In the genomic region with DNA sequence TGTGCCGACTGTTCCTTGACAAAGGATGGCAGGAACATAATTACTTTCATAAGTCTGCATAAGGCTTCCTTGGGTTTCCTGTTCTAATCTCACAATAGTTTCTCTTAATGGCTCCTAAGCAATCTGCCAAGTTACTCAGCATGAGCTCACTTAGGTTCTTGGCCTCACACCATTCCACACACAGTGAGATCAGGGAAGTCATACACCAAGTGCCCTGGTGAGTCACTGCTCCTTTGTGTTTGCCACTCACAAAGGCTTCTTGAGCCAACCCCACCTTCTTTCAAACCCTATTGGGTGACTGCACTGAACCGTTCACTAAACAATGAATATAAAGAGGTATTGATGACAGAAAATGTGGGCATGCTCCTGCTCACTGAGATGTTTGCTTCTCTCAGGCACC, we compare ENCODE assay signal across 15 mouse cellular contexts.
DNase-seq lines count a peak whose midpoint lies in the region; ATAC-seq and TF ChIP-seq lines count a peak whose summit lies in the region.
"Had no signal": no experiment of that assay in that cellular context is flagged by ENCODE, and none has a peak within 500 bp of the region (broad histone marks: within the 10 kb centered on the region; RNA-seq: fewer than 3 reads in every experiment).

No protein-coding gene starts in this region.

- no peak for DNase-seq in forebrain, embryonic 11.5 days (ENCODE audit: low spot score)
- no peak for DNase-seq in forebrain, embryonic 10.5 days (ENCODE audit: extremely low spot score, low spot score)
- DNase-seq in lung, adult 2 months: peak; percentile 8
- DNase-seq in lung, postnatal 10 days: no peak
- peak; percentile 85 for DNase-seq in fibroblast of lung, adult 2 months (ENCODE audit: low read depth)
- no peak for DNase-seq in MN1 (ENCODE audit: low spot score)
- no peak for DNase-seq in midbrain, embryonic 14.5 days
- DNase-seq: cerebellum, adult 8-10 months; thymus, postnatal 25 days had no signal

- H3K36me3 ChIP-seq in forebrain, embryonic 11.5 days (ENCODE audit: control insufficient read depth, insufficient read depth, low read length): no peaks in the 10 kb centered on the region
- no peaks in the 10 kb centered on the region for H3K36me3 ChIP-seq in forebrain, embryonic 10.5 days (replicated peaks)
- no peaks in the 10 kb centered on the region for H3K36me3 ChIP-seq in stomach, embryonic 16.5 days (ENCODE audit: control insufficient read depth, insufficient read depth, low read length)
- no peaks in the 10 kb centered on the region for H3K36me3 ChIP-seq in midbrain, embryonic 14.5 days (ENCODE audit: control insufficient read depth, insufficient read depth, low read length)
- H3K36me3 ChIP-seq: neural tube, embryonic 12.5 days had no signal

- no peak overlapping the region for H3K4me2 ChIP-seq in forebrain, embryonic 11.5 days (ENCODE audit: low read depth, low read length, severe bottlenecking)
- no peak overlapping the region for H3K4me2 ChIP-seq in stomach, embryonic 16.5 days (ENCODE audit: low read depth, low read length)
- H3K4me2 ChIP-seq in midbrain, embryonic 14.5 days (ENCODE audit: low read length): no peak overlapping the region
- H3K4me2 ChIP-seq: midbrain, embryonic 11.5 days; neural tube, embryonic 12.5 days had no signal

- no peak overlapping the region for H3K27ac ChIP-seq in forebrain, embryonic 11.5 days (ENCODE audit: low read depth, low read length)
- no peak overlapping the region for H3K27ac ChIP-seq in forebrain, embryonic 10.5 days
- peak overlapping the region; percentile 73; the same call in 1 of the 2 replicates for H3K27ac ChIP-seq in stomach, embryonic 16.5 days (ENCODE audit: low read length)
- H3K27ac ChIP-seq in midbrain, embryonic 14.5 days (replicated peaks; ENCODE audit: low read depth, low read length): no peak overlapping the region
- H3K27ac ChIP-seq: heart, adult 2 months; hindbrain, postnatal 0 days; kidney, postnatal 0 days; neural tube, embryonic 12.5 days had no signal

- no peaks in the 10 kb centered on the region for H3K27me3 ChIP-seq in forebrain, embryonic 11.5 days (ENCODE audit: control insufficient read depth, insufficient read depth, low read length)
- no peaks in the 10 kb centered on the region for H3K27me3 ChIP-seq in forebrain, embryonic 10.5 days (ENCODE audit: poor library complexity, severe bottlenecking)
- H3K27me3 ChIP-seq in stomach, embryonic 16.5 days (ENCODE audit: control insufficient read depth, insufficient read depth, low read length): no peaks in the 10 kb centered on the region
- H3K27me3 ChIP-seq in midbrain, embryonic 14.5 days (ENCODE audit: control insufficient read depth, insufficient read depth, low read length): no peaks in the 10 kb centered on the region
- H3K27me3 ChIP-seq: neural tube, embryonic 12.5 days had no signal

- H3K9ac ChIP-seq in forebrain, embryonic 11.5 days (ENCODE audit: low read length): no peak overlapping the region
- H3K9ac ChIP-seq in stomach, embryonic 16.5 days (ENCODE audit: low read length): no peak overlapping the region
- no peak overlapping the region for H3K9ac ChIP-seq in midbrain, embryonic 14.5 days (replicated peaks; ENCODE audit: low read length)
- H3K9ac ChIP-seq: neural tube, embryonic 12.5 days had no signal

- no peak overlapping the region for H3K4me3 ChIP-seq in forebrain, embryonic 11.5 days (ENCODE audit: low read depth, low read length)
- H3K4me3 ChIP-seq in forebrain, embryonic 10.5 days: no peak overlapping the region
- no peak overlapping the region for H3K4me3 ChIP-seq in lung, adult 2 months (replicated peaks; ENCODE audit: extremely low read depth, low read depth, low read length)
- H3K4me3 ChIP-seq in stomach, embryonic 16.5 days (replicated peaks; ENCODE audit: low read length): no peak overlapping the region
- no peak overlapping the region for H3K4me3 ChIP-seq in midbrain, embryonic 14.5 days (replicated peaks; ENCODE audit: low read depth, low read length)
- H3K4me3 ChIP-seq: heart, adult 2 months; neural tube, embryonic 12.5 days had no signal

- 14% methylated on average over 2 of the region's 2 CpGs for WGBS in forebrain, embryonic 11.5 days
- WGBS in forebrain, embryonic 10.5 days: 31% methylated on average over 2 of the region's 2 CpGs
- WGBS in lung, adult 2 months: 40% methylated on average over 2 of the region's 2 CpGs
- WGBS in stomach, embryonic 16.5 days: 48% methylated on average over 2 of the region's 2 CpGs
- WGBS in midbrain, embryonic 14.5 days: 21% methylated on average over 2 of the region's 2 CpGs

- no peak for TF ChIP-seq CTCF in lung, adult 2 months (IDR thresholded peaks at IDR 0.05; ENCODE audit: insufficient read depth, low read length)

- 0 out of 2 replicates have a peak, but pooled peaks cover 2% of the 10 kb centered on the region for H3K4me1 ChIP-seq in forebrain, embryonic 11.5 days (replicated peaks; ENCODE audit: control insufficient read depth, insufficient read depth, low read length)
- H3K4me1 ChIP-seq in forebrain, embryonic 10.5 days: peaks cover 23% of the 10 kb centered on the region
- no peaks in the 10 kb centered on the region for H3K4me1 ChIP-seq in lung, adult 2 months (ENCODE audit: control insufficient read depth, insufficient read depth, low read length)
- H3K4me1 ChIP-seq in stomach, embryonic 16.5 days (ENCODE audit: control insufficient read depth, insufficient read depth, low read length): peaks cover 9% of the 10 kb centered on the region
- peaks cover 12% of the 10 kb centered on the region for H3K4me1 ChIP-seq in midbrain, embryonic 14.5 days (ENCODE audit: control insufficient read depth, insufficient read depth, low read length)
- H3K4me1 ChIP-seq: neural tube, embryonic 12.5 days had no signal

- ATAC-seq in forebrain, embryonic 11.5 days (replicated peaks; ENCODE audit: low FRiP score): peak; percentile 69
- ATAC-seq in stomach, embryonic 16.5 days (ENCODE audit: insufficient read depth, low FRiP score): peak; percentile 93
- ATAC-seq in midbrain, embryonic 14.5 days (ENCODE audit: low FRiP score, low TSS enrichment): no peak
- ATAC-seq: hindbrain, postnatal 0 days had no signal

- TF ChIP-seq POLR2A in lung, adult 2 months (IDR thresholded peaks at IDR 0.05; ENCODE audit: borderline replicate concordance, extremely low read depth, low read depth, low read length): no peak

- no peaks in the 10 kb centered on the region for H3K9me3 ChIP-seq in forebrain, embryonic 11.5 days (ENCODE audit: control insufficient read depth, low read length)
- H3K9me3 ChIP-seq in forebrain, embryonic 10.5 days: no peaks in the 10 kb centered on the region
- no peaks in the 10 kb centered on the region for H3K9me3 ChIP-seq in stomach, embryonic 16.5 days (replicated peaks; ENCODE audit: control insufficient read depth, low read length)
- no peaks in the 10 kb centered on the region for H3K9me3 ChIP-seq in midbrain, embryonic 14.5 days (ENCODE audit: control insufficient read depth, low read length)
- H3K9me3 ChIP-seq: neural tube, embryonic 12.5 days had no signal

Comparison
In these comparisons a context has a peak if more than half of its experiments do, and no peak if none do; other contexts are left out.
1. DNase-seq: peak in lung, adult 2 months (single experiment) and fibroblast of lung, adult 2 months (single experiment); none in forebrain, embryonic 11.5 days (single experiment), forebrain, embryonic 10.5 days (single experiment), lung, postnatal 10 days (single experiment), MN1 (single experiment) and midbrain, embryonic 14.5 days (single experiment).